Mouse (Mus musculus) fat pad, adult 2 months (tissue): ENCODE measurements around the gene Abcc2.

Experiments
- DNase-seq: peaks from one replicate; pipeline ENCODE4 v3.0.0-alpha.2; 2011; ENCODE audit warnings: low read depth, low spot score; ENCODE audit errors: extremely low read depth

The Abcc2 gene

GRCm38 (mm10) chr19:43777308-43777707, 4.7 kb upstream of the Abcc2 start:
- no peak for DNase-seq

- no peak for DNase-seq
These were observed 1.6 kb upstream of the Abcc2 start for GRCm38 (mm10) chr19:43780391-43780790.

- DNase-seq, result no peak
These were observed 2.8 kb downstream of the Abcc2 start for GRCm38 (mm10) chr19:43784761-43785160.

GRCm38 (mm10) chr19:43786249-43787026, 4.4 kb downstream of the Abcc2 start:
- DNase-seq, result no peak

- DNase-seq, result peak; percentile 10
These were observed 7.8 kb downstream of the Abcc2 start for GRCm38 (mm10) chr19:43789817-43790216.

GRCm38 (mm10) chr19:43792537-43792936, 10.5 kb downstream of the Abcc2 start:
- no peak for DNase-seq

GRCm38 (mm10) chr19:43793951-43794350, 12.0 kb downstream of the Abcc2 start:
- DNase-seq, result no peak

- no peak for DNase-seq
These were observed 13.5 kb downstream of the Abcc2 start for GRCm38 (mm10) chr19:43795511-43795910.

- no peak for DNase-seq
These were observed 15.2 kb downstream of the Abcc2 start for GRCm38 (mm10) chr19:43797216-43797615.

- DNase-seq, result no peak
These were observed 19.5 kb downstream of the Abcc2 start for GRCm38 (mm10) chr19:43801427-43802051.

- DNase-seq, result no peak
These were observed 21.9 kb downstream of the Abcc2 start for GRCm38 (mm10) chr19:43803866-43804265.

- DNase-seq, result no peak
These were observed 27.3 kb downstream of the Abcc2 start for GRCm38 (mm10) chr19:43809331-43809730.

- DNase-seq, result no peak
These were observed 29.4 kb downstream of the Abcc2 start for GRCm38 (mm10) chr19:43811419-43811818.

GRCm38 (mm10) chr19:43813315-43813714, 31.3 kb downstream of the Abcc2 start:
- no peak for DNase-seq

GRCm38 (mm10) chr19:43815661-43816414, 33.8 kb downstream of the Abcc2 start:
- no peak for DNase-seq

- DNase-seq, result no peak
These were observed 44.9 kb downstream of the Abcc2 start for GRCm38 (mm10) chr19:43826855-43827254.

GRCm38 (mm10) chr19:43832425-43833069, 50.6 kb downstream of the Abcc2 start:
- no peak for DNase-seq

GRCm38 (mm10) chr19:43843184-43843583, 61.2 kb downstream of the Abcc2 start:
- no peak for DNase-seq

- DNase-seq, result no peak
These were observed 63.4 kb downstream of the Abcc2 start for GRCm38 (mm10) chr19:43845331-43845908.

- no peak for DNase-seq
These were observed 65.1 kb downstream of the Abcc2 start for GRCm38 (mm10) chr19:43847056-43847455.

GRCm38 (mm10) chr19:43847966-43848365, 66.0 kb downstream of the Abcc2 start:
- no peak for DNase-seq
